Mouse (Mus musculus) MEL (cell line): ENCODE data around the gene Ppp3r1.

Experiments
- EP300 ChIP-seq, 2 experiments: IDR thresholded peaks; 2 replicates each; pipeline ENCODE4 v1.6.1; 2011; ENCODE audit warnings: improper control_type of control experiment in 2 of 2, low read length in 2 of 2, low read depth in 1 of 2, mild to moderate bottlenecking in 1 of 2
- HCFC1 ChIP-seq: IDR thresholded peaks from 2 replicates; pipeline ENCODE4 v1.6.1; 2012; ENCODE audit warnings: low read depth, mild to moderate bottlenecking, inconsistent platforms, low read length, improper control_type of control experiment, moderate library complexity

DNA sequence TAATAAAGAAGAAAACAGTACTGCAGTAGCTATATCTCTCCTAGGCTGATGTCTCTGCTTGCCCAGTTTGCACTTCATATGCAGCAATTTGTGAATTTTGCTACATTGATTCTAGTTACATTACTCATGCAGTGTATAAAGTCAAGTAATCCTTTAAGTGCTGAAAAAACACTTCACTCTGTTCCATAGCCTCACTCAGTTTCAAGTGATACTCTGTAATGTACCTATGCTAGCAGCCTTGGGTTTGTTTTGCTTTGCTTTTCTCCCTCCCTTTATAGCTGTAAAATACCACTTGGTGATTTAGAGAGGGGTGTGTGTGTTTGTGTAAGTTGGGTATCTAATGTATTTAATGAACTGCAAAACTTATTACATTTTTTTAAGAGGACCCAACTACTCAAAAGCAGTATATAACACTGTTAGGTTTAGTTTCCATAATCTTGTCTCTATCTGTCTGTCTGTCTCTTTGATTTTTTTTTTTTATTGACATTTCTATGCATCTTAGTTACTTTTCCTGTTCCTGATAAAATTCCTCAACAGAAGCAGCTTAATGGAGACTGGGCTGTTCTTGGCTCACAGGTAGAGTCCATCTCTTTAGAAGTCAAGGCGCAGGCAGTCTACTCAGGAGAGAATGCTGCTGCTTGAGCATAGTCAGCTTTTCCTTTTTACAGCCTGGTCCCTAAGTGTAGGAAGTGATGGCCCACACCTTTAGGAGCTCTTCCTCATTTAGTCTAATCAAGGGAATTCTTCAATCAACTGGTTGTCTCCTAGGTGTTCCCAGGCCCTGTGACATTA lies 12.1 kb downstream of the Ppp3r1 start:
- TF ChIP-seq HCFC1 (no peak), EP300 (IDR thresholded peaks at IDR 0.05; ENCODE audit: low read depth in 1 of 2, low read length in 2 of 2) (no peak)
